Mouse (Mus musculus) gastrocnemius, postnatal 36 days (tissue): ENCODE measurements around the gene Fgf12. TPM values are rescaled to one million over a fixed set of nuclear protein-coding genes. Genes with fewer than 3 reads are reported as not detected.

Experiments used
- DNase-seq, 2 experiments: peaks; one replicate each; pipeline ENCODE4 v3.0.0; 2022
- intact Hi-C: fragments of 180-260 bp; cut with DNase I; formaldehyde crosslinking; loops from one replicate; pipeline ENCODE4 v1.15.1; 2025
- total RNA-seq, 2 experiments: library from RNA; stranded (reverse); gene quantifications; 2 replicates each; pipeline ENCODE4 v1.2.3; 2021

The Fgf12 gene
- total RNA-seq, 2 experiments from 2014 or later: 0.15 TPM; not detected in 1

GRCm38 (mm10) chr16:28490515-28490914, 262.4 kb downstream of the Fgf12 start:
- intact Hi-C loops: no loop called here
- DNase-seq: peak in 1 of 2 experiments; percentile 14

GRCm38 (mm10) chr16:28484920-28485319, 267.9 kb downstream of the Fgf12 start:
- intact Hi-C loops: loop anchor here (5.0 kb wide), 2 partner anchors 343 to 1018 kb away; no protein-coding TSS in a partner anchor
- DNase-seq: no peak

- no peak for DNase-seq
- intact Hi-C loops: no loop called here
These were observed 273.8 kb downstream of the Fgf12 start for GRCm38 (mm10) chr16:28479022-28479421.

GRCm38 (mm10) chr16:28476651-28477050, 276.2 kb downstream of the Fgf12 start:
- no peak for DNase-seq
- intact Hi-C loops: no loop called here

GRCm38 (mm10) chr16:28475553-28475952, 277.3 kb downstream of the Fgf12 start:
- DNase-seq: no peak
- intact Hi-C loops: no loop called here

GRCm38 (mm10) chr16:28454821-28455220, 298.0 kb downstream of the Fgf12 start:
- intact Hi-C loops: no loop called here
- DNase-seq: no peak

GRCm38 (mm10) chr16:28447114-28447455, 305.8 kb downstream of the Fgf12 start:
- intact Hi-C loops: no loop called here
- no peak for DNase-seq

GRCm38 (mm10) chr16:28446334-28447113, 306.3 kb downstream of the Fgf12 start:
- peak in 1 of 2 experiments; percentile 11 for DNase-seq
- intact Hi-C loops: no loop called here

GRCm38 (mm10) chr16:28445800-28446333, 307.0 kb downstream of the Fgf12 start:
- intact Hi-C loops: no loop called here
- DNase-seq: no peak

GRCm38 (mm10) chr16:28444993-28445799, 307.7 kb downstream of the Fgf12 start:
- DNase-seq: no peak
- intact Hi-C loops: no loop called here

- intact Hi-C loops: no loop called here
These were observed 331.3 kb downstream of the Fgf12 start for GRCm38 (mm10) chr16:28421617-28422016.

GRCm38 (mm10) chr16:28419693-28420299, 333.1 kb downstream of the Fgf12 start:
- DNase-seq: no peak
- intact Hi-C loops: no loop called here

More at GRCm38 (mm10) chr16:28421617-28422016, 331.3 kb downstream of the Fgf12 start:
- no peak for DNase-seq

GRCm38 (mm10) chr16:28411210-28411817, 341.6 kb downstream of the Fgf12 start:
- intact Hi-C loops: no loop called here
- no peak for DNase-seq

GRCm38 (mm10) chr16:28408294-28408693, 344.6 kb downstream of the Fgf12 start:
- intact Hi-C loops: no loop called here
- no peak for DNase-seq

GRCm38 (mm10) chr16:28407892-28408291, 345.0 kb downstream of the Fgf12 start:
- intact Hi-C loops: no loop called here
- no peak for DNase-seq

- intact Hi-C loops: no loop called here
- no peak for DNase-seq
These were observed 348.7 kb downstream of the Fgf12 start for GRCm38 (mm10) chr16:28404156-28404555.

- intact Hi-C loops: no loop called here
- no peak for DNase-seq
These were observed 350.2 kb downstream of the Fgf12 start for GRCm38 (mm10) chr16:28402701-28403100.

- intact Hi-C loops: no loop called here
- no peak for DNase-seq
These were observed 361.6 kb downstream of the Fgf12 start for GRCm38 (mm10) chr16:28391283-28391682.

- DNase-seq: no peak
- intact Hi-C loops: no loop called here
These were observed 363.8 kb downstream of the Fgf12 start for GRCm38 (mm10) chr16:28389114-28389513.

- no peak for DNase-seq
- intact Hi-C loops: no loop called here
These were observed 378.1 kb downstream of the Fgf12 start for GRCm38 (mm10) chr16:28374790-28375189.

- DNase-seq: no peak
- intact Hi-C loops: no loop called here
These were observed 379.6 kb downstream of the Fgf12 start for GRCm38 (mm10) chr16:28373311-28373710.
